Mouse (Mus musculus) layer of hippocampus, postnatal 10 days (tissue): ENCODE results near the gene Polr2e. TPM values are rescaled to one million over a fixed set of nuclear protein-coding genes. Genes with fewer than 3 reads are reported as not detected.
"Not testable (repeated sequence)": the region's sequence is repeated elsewhere in the genome, so short reads cannot be mapped to it uniquely, and the experiment has no call there.

Experiments
- DNase-seq, 2 experiments: peaks; one replicate each; pipeline ENCODE4 v3.0.0; 2021; ENCODE audit warnings: low spot score in 2 of 2
- total RNA-seq, 2 experiments: library from RNA; stranded (reverse); gene quantifications; 2 replicates each; pipeline ENCODE4 v1.2.3; 2021

Polr2e gene
- total RNA-seq, 2 experiments from 2014 or later = 66.9 to 76.7 TPM

DNA sequence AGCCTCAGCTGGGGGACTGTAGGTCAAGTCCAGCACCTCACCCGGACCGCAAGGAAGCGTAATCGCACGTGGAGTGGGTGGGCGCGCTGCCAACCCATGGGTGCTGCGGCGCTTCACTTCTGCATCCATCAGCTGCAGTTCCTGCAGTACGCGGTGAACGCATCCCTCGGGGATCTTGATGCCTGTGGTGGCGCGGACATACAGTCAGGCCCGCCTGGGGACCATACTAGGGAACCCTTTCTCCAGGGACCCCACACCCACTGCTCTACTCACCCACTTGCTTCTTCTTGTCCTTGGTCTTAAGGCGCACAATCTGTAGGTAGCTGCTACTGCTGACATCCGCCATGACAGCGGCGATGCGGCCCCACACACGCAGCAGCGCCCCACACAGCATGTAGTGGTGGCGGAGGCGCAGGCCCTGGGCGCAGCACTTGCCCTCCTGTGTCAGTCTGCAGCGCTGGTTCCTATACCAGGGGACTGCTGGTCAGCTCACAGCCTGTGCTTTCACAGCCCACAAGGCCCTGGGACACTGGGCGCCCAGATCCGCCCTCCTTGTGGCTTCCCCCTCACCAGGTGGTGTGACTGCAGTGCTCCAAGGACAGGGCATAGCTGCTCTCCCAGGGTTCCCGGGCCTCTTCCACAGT lies 18.2 kb upstream of the Polr2e start:
- no peak for DNase-seq

DNA sequence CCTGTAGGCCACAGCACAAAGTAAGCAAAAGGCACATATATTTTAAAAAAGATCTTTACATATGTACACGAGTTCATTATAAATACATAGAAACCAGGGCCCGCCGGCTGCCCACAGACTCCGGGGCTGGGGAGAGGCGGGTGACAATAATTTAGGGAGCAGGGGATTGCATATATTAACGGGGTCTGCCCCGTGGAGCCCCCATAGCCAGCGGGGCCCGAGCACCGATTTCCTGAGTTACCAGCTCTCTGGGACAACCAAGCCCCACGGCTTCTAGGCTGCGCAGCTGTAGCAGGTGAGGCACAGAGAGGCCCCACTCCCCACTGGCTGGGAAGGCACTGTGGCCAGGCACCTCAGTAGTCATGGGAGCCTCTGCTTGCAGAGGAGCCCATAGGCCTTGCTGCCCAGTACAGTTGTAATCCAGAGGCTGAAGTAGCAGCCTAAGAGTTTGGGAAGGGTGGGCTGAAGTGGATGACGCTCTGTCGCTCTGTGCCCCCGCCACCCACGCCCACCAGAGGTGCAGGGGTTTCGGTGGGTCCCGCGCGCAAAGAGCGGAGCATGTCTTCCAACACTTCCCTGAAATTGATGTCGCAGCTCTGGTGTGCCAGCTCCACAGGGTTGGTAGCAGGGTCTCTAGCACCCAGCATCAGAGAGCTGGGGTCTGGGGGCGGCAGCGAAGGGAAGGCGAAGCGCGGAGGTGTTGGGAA lies 17.5 kb upstream of the Polr2e start:
- no peak for DNase-seq

- DNase-seq = no peak
Observed at GRCm38 (mm10) chr10:80056506-80056905, 16.9 kb upstream of the Polr2e start.

- no peak for DNase-seq
Observed at GRCm38 (mm10) chr10:80055891-80056290, 16.3 kb upstream of the Polr2e start.

DNA sequence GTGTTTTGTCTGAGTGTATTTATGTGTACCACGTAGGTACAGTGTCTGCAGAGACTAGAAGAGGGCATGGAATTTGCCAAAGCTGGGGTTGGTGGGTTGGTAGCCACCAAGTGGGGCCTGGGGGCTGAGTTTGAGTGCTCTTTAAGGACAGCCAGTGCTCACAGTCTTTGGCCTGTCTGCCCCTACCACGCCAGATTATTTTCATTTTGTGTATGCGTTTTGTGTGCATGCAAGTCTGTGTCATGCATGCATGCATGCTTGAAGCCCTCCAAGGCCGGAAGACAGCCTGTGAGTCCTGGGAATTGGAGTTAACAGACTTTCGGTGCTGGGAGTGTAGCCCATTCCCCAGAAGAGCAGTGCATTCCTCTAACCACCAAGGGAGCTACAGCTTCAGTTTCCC lies 15.8 kb upstream of the Polr2e start:
- DNase-seq = no peak

DNA sequence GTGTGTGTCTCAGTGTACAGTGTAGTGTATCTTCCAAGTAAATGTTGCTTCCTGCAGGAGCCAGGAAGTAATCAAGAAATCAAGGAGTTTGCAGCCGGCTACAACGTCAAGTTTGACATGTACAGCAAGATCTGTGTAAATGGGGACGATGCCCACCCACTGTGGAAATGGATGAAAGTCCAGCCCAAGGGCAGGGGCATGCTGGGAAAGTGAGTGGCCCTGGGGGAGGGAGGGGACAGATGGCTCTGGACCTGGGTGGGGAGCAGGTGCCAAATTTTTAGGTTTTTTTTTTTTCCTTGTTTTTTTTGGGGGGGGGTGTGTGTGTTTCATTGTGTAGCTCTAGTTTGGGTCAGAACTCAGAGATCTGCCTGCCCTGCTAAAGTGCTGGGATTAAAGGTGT lies 15.3 kb upstream of the Polr2e start:
- DNase-seq = not testable (repeated sequence)

GRCm38 (mm10) chr10:80053831-80054815 lies 14.5 kb upstream of the Polr2e start:
- DNase-seq = peak; percentile 60 to 69

DNA sequence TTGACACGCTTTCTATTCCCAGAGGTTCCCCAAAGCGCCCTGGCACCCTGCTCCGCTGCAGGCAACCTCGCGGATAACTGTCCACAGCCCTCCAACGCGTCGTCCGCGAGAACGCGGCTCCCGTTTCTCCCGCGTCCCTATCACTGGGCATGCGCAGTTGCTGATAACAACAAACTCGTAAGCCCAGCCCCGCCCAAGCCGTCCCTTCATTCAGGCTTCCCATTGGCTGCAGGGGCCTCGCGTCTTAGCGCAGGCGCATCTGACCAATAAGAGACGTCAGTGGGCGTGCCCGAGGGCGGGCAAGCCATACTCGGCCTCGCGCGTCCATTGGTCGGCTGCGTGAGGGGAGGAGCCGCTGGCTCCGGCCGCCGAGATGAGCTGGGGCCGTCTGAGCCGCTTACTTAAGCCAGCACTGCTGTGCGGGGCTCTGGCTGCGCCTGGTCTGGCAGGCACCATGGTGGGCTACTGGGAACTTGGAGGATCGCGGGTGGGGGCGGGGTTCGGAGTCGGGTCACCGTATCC lies 13.7 kb upstream of the Polr2e start:
- peak; percentile 98 to 99 for DNase-seq

GRCm38 (mm10) chr10:80052374-80052764 lies 12.8 kb upstream of the Polr2e start:
- no peak for DNase-seq

DNA sequence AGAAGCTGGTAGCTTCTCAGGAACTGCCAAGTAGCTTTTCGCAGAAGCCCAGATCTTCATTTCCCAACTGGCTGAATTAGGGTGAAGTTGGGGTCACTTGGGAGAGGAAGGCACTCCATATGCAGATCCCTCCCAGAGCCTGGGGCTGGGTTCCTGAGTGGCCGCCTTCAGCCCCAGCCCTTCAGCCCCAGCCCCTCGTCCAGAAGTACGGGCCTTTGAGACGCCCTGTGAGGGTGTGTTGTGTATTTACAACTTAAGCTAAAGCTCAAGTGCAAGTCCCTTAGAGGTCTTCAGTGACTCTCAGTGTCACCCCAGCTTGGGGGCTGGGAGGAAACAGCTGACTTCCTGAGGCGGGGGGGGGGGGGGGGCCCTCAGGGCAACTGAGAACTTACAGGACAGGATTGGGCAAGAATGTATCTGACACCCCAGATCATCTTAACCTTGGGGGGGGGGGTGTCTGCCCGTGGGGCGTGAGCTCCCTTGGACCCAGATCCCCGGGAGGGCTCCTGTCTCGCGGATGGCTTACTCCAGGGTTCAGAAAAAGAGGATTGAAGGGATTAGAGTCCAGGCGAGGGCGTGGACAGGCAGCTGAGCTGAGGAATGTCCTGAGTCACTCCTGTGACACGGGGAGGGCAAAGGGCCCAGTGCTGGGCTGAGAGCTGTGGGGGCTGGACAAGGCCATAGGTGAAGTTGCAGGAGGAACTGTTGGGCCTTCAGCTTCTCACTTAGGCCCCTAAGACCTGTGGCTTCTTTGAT lies 12.2 kb upstream of the Polr2e start:
- no peak for DNase-seq

DNA sequence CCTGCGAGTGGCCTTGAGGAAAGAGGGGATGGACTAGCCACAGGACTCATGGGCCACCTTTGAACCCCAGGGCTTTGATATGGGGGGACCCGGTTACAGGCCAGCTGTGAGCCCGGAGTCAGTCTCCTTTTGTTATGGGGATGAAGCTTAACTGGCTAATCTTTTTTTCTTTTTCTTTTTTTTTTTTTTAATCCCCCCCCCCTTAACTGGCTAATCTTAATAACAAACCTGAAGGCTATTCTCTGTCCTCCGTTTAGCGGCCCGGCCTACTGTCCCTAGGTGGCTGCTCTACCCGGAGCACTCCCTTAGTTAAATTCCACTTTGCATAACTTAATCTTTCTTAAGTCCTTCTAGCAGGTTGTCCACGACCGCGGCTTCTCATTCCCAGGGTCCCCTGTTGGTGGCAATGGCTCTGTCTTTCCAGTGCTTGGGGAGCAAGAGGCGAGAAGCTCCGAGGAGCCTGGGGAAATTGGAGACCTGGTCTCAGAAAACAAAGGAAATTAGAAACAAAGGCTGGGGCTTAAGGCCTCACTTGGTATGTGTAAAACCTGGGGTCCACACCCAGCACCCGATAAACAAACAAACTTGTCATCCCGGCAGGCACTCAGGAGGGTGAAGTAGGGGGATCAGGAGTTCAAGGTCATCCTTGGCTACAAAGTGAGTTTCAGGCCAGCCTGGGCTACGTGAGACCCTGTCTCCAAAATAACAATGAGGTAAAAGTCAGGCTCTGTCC lies 11.5 kb upstream of the Polr2e start:
- no peak for DNase-seq

DNA sequence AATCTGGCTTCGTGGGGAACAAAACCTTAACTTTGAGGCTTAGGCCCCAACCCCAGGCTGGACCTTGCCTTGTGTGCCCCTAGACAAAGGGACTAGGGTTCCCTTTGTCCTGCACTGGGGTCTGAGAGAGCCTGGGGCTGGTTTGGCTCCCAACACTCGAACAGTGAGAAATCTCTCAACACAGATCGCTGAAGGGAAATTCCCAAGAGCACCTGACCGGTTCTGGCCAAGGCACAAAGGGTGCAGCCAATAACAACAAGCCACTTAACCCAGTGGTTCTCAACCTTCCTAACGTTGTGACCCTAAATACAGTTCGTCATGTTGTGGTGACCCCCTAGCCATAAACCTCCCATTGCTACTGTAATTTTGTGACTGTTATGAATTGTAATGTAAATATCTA lies 10.6 kb upstream of the Polr2e start:
- no peak for DNase-seq

GRCm38 (mm10) chr10:80048834-80049233 lies 9.2 kb upstream of the Polr2e start:
- no peak for DNase-seq

- no peak for DNase-seq
Observed at GRCm38 (mm10) chr10:80048396-80048795, 8.8 kb upstream of the Polr2e start.

DNA sequence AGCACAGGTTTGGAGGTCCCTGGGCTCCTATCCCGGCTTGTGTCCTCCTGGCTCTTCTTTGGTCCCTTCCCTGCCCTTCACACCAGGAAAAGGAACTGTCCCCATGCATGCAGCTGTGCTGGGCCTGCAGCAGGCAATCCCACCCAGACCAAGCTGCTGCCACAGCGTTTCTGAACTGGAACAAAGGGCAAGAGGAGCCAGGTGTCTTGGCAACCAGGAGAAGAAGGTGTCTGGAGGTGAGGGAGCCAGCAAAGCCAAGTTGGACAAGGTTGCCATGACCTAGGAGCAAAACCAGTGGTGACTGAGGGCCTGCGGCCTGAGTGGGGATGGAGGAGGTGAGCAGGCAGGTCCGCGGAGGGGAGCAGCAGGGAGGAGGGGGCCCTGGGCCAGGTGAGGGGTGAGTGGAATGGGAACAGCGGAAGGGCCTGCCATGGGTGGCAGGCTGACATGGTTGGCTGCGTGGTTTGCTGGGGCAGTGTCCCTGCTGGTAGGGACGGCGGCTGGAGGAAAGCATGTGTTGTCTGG lies 7.5 kb upstream of the Polr2e start, which contains the start of gene Gpx4:
Gene Gpx4 (plus strand): TSS at position 126 of the 525 bp plus-strand sequence.
- DNase-seq = no peak

GRCm38 (mm10) chr10:80045766-80046165 lies 6.2 kb upstream of the Polr2e start:
- no peak for DNase-seq

DNA sequence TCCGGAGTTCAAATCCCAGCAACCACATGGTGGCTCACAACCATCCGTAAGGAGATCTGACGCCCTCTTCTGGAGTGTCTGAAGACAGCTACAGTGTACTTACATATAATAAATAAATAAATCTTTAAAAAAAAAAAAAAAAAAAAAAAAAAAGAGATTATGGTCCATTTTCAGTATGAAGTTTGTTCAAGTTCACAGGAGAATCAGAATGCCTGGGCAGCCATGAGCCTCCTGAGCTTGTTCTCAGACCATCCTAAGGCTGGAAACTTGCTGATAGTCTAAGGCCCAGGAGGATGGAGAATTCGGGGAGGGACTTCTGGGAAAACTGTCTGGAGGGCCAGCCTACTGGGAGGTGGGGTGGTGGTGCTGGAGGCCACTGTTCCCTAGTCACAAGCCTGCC lies 5.8 kb upstream of the Polr2e start:
- DNase-seq = not testable (repeated sequence)

DNA sequence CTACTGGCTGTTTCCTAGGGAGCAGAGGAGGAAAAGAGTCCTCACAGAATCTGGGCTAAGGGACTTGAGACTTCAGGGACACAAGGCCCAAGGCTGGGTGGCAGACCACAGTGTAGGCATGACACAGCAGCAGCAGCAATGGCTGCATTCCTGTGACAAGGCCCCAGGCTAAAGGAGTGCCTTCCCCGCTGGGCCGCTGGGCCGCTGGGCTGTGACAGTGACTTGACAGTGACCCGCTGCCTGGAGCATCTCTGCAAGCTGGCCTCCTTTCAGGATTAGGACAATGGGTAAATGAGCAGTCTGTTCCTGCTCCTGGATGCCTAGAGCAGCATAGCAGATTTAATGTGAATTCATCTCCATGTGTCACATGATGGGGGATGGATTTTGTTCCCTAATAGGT lies 4.5 kb upstream of the Polr2e start:
- no peak for DNase-seq

DNA sequence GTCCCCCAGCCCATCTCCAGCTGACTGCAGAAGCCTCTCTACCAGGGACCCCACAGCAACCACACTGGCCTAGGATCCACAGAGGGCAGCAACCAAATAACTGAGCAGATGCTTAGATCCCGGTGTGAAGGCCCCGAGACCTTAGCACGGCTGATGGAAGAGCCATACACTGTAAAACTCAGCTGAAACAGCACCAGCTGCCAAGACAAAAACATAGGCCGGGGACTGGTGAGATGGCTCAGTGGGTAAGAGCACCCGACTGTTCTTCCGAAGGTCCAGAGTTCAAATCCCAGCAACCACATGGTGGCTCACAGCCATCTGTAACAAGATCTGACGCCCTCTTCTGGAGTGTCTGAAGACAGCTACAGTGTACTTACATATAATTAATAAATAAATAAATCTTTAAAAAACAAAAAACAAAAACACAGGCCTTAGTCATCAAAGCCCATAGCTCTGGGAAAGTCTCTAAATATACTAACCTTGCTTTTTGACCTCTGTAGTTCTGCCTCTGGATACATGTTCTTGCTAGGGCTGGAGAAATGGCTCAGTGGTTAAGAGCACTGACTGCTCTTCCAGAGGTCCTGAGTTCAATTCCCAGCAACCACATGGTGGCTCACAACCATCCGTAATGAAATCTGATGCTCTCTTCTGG lies 1.9 kb upstream of the Polr2e start:
- DNase-seq = not testable (repeated sequence)
